Mouse (Mus musculus) embryonic fibroblast, embryonic 13.5 days (primary cell): ENCODE measurements at regions not wholly inside any gene's neighbourhood (a gene's known extent, or its start where the extent isn't known, plus 50 kb on each side); places are given as distances from the start of the nearest gene placed in this dataset.

Experiments
- H3K27ac ChIP-seq: 2 replicates; pipeline ENCODE4 v1.5.1; 2012; ENCODE audit warnings: low read length, control low read depth, inconsistent platforms; ENCODE audit not compliant: insufficient read depth
- H3K4me1 ChIP-seq: 2 replicates; pipeline ENCODE4 v1.6.1; 2011; ENCODE audit warnings: low read length; ENCODE audit not compliant: control insufficient read depth, insufficient read depth
- H3K4me3 ChIP-seq: 2 replicates; pipeline ENCODE4 v1.5.1; 2011; ENCODE audit warnings: mild to moderate bottlenecking, control low read depth, low read length; ENCODE audit not compliant: insufficient read depth
- CTCF ChIP-seq: IDR thresholded peaks from 2 replicates; pipeline ENCODE4 v1.5.1; 2011; ENCODE audit warnings: mild to moderate bottlenecking, control low read depth, low read length, moderate library complexity, borderline replicate concordance; ENCODE audit not compliant: insufficient read depth
- POLR2A ChIP-seq: IDR thresholded peaks from 2 replicates; pipeline ENCODE4 v1.6.1; 2011; ENCODE audit warnings: low read depth, mild to moderate bottlenecking, control low read depth, low read length, moderate library complexity

- TF ChIP-seq POLR2A = no peak
- Histone ChIP-seq H3K27ac (no peak overlapping the region), H3K4me3 (no peak overlapping the region), H3K4me1 (no peaks in the 10 kb centered on the region)
Observed at GRCm38 (mm10) chr5:141084056-141084730, 83.8 kb upstream of the Card11 start.

DNA sequence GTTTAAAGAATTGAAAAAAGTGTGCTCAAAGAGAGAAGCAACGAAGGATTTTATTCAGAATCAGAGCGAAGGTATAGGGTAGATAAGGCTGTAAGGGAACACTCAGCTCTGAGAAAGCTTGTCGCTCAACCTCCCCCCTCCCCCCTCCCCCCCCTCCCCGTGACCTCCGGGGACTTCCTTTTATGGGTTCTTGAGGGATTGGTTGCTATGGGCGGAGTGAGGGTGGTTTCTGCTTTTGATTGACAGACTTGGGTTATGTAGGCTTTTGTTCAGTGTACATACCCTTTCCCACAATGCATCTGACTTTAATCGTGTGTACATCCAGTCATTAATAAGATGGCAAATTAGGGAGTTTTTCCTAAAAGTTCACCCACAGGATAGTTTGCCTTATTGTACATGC is 84.4 kb upstream of the Card11 start:
- Histone ChIP-seq H3K4me3 (no peak overlapping the region), H3K27ac (no peak overlapping the region), H3K4me1 (no peaks in the 10 kb centered on the region)
- TF ChIP-seq CTCF = no peak
- TF ChIP-seq POLR2A = no peak

DNA sequence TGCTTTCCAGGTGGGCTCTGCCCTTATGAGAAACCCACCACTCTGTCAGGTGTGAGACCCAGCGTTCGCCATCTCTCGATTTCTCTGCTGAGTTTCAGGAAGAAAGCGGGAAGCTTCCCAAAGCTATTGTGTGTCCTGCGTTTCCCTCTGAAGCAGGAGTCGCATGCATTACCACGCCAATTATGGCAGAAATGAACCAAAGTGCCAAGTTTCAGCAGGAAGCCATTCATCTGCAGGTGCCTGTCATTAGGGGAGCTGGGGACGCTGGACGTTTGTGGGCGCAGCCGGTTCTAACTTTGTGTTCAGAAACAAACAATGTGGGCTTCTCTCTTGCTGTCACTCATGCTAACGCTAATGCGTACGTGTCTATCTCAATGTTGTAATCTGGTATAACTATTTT is 91.3 kb upstream of the Card11 start:
- Histone ChIP-seq H3K4me3 (no peak overlapping the region), H3K4me1 (no peaks in the 10 kb centered on the region), H3K27ac (no peak overlapping the region)
- TF ChIP-seq POLR2A = no peak
- TF ChIP-seq CTCF = no peak

DNA sequence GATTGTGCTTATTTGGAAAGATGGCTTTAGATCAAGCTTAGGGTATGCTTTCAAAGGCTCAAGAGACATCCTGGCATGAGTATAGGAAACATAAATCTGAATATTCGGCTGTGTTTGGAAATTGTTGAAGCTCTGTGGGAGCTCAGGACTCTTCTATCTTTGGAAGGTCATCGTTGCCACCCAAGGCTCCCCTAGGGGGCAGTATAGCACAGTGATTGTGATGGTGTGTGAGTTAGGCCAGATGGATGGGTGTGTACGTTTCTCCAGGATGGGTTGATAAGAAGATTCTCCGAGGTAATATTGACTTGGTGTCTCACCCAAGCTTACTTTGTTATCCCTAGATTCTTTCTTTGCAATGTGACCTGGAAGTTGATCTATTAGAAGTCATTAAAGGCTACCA is 93.3 kb upstream of the Card11 start:
- Histone ChIP-seq H3K4me1 (no peaks in the 10 kb centered on the region), H3K4me3 (no peak overlapping the region), H3K27ac (no peak overlapping the region)
- TF ChIP-seq POLR2A (no peak), CTCF (peak; percentile 31; the same call in 1 of the 2 replicates)

GRCm38 (mm10) chr5:141097878-141098277 is 97.5 kb upstream of the Card11 start:
- Histone ChIP-seq H3K4me1 (no peaks in the 10 kb centered on the region), H3K27ac (no peak overlapping the region), H3K4me3 (no peak overlapping the region)
- TF ChIP-seq CTCF (no peak), POLR2A (no peak)

GRCm38 (mm10) chr5:141111666-141112065 is 111.3 kb upstream of the Card11 start:
- no peak overlapping the region for H3K27ac ChIP-seq
- TF ChIP-seq POLR2A = no peak
- no peak for TF ChIP-seq CTCF
- no peaks in the 10 kb centered on the region for H3K4me1 ChIP-seq
- no peak overlapping the region for H3K4me3 ChIP-seq

- no peak overlapping the region for H3K4me3 ChIP-seq
- H3K27ac ChIP-seq = no peak overlapping the region
- no peaks in the 10 kb centered on the region for H3K4me1 ChIP-seq
- TF ChIP-seq POLR2A (no peak), CTCF (no peak)
Observed at GRCm38 (mm10) chr5:141115273-141115904, 115.0 kb upstream of the Card11 start.

DNA sequence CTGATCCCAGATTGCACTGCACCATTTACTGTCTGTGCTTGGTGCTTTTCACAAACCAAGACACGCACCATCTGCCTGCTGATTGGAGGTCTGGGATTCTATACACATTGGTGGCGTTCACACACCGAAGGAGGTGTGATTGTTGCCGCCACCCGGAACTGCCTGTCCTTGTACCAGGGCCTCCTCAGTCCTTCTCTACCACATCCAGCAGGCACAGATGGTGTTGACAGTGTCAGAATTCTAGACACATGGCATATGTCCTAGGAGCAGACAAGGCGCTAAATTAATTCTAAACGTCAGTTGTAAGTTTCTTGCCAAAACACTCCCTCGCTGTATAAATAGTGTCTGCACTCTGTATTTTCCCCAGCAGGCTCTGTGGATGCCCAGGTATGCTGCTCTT is 115.6 kb upstream of the Card11 start:
- TF ChIP-seq CTCF (no peak), POLR2A (no peak)
- Histone ChIP-seq H3K4me3 (no peak overlapping the region), H3K27ac (no peak overlapping the region), H3K4me1 (no peaks in the 10 kb centered on the region)

- Histone ChIP-seq H3K27ac (no peak overlapping the region), H3K4me1 (no peaks in the 10 kb centered on the region), H3K4me3 (no peak overlapping the region)
- TF ChIP-seq CTCF (no peak), POLR2A (no peak)
Observed at GRCm38 (mm10) chr5:141125870-141126269, 115.4 kb upstream of the Sdk1 start.

DNA sequence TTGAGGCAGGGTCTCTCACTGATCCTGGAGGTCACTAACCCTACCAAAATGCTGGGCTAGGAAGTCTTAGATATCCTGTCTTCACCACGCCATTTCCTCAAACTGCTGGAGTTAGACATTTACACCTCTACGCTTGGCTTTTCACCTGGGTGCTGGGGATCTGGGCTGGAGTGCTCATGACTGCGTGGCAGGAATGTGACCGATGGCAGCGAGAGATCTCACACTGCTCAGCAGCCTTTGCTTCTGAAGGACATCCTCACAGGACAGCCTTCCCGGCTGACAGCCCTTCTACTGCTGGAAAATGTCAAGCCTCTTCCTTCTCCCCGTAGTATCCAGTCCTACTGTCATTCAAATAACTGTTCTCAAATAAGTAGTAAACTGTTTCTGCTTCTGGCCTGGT is 114.8 kb upstream of the Sdk1 start:
- no peak for TF ChIP-seq POLR2A
- TF ChIP-seq CTCF = no peak

GRCm38 (mm10) chr5:141131036-141131435 is 110.3 kb upstream of the Sdk1 start:
- TF ChIP-seq CTCF = no peak
- no peak for TF ChIP-seq POLR2A
- H3K4me1 ChIP-seq = no peaks in the 10 kb centered on the region
- H3K4me3 ChIP-seq = no peak overlapping the region
- H3K27ac ChIP-seq = no peak overlapping the region

More for the DNA sequence above, 114.8 kb upstream of the Sdk1 start:
- Histone ChIP-seq H3K27ac (no peak overlapping the region), H3K4me3 (no peak overlapping the region), H3K4me1 (no peaks in the 10 kb centered on the region)
